18 mouse cellular contexts compared by ENCODE assay signal in genomic region chr11:60260743-60261142, GRCm38 (mm10).
"Had no signal": no experiment of that assay in that cellular context is flagged by ENCODE, and none has a peak within 500 bp of the region (broad histone marks: within the 10 kb centered on the region; RNA-seq: fewer than 3 reads in every experiment).

No protein-coding gene starts in this region.

- DNase-seq: lung, adult 18-20 months; lung, embryonic 14.5 days; lung, postnatal 10 days; lung, postnatal 4 days; midbrain, embryonic 14.5 days; retina, postnatal 1 day; right cerebral cortex, adult 18-20 months; right cerebral cortex, postnatal 25 days; right cerebral cortex, postnatal 4 days; spleen, adult 18-20 months; thymus, adult 18-20 months; thymus, postnatal 14 days; thymus, postnatal 36 days had no signal

- H3K27ac ChIP-seq: midbrain, embryonic 10.5 days; midbrain, embryonic 12.5 days; neural tube, embryonic 13.5 days; neural tube, embryonic 15.5 days had no signal

- H3K4me3 ChIP-seq: midbrain, embryonic 10.5 days; midbrain, embryonic 12.5 days; myocyte; neural tube, embryonic 13.5 days; neural tube, embryonic 15.5 days had no signal
